Mouse (Mus musculus): ENCODE data around the gene Ins1. TPM values are rescaled to one million over a fixed set of nuclear protein-coding genes. Genes with fewer than 3 reads are reported as not detected.

Gene Ins1
- total RNA-seq (2014; fragmentation: Nextera tagmentation) = not detected in 2 replicates
- not detected in 2 replicates for total RNA-seq (2017)

- no peak for ATAC-seq (replicated peaks; ENCODE audit: low FRiP score, low TSS enrichment, poor library complexity, severe bottlenecking)
Measured at GRCm38 (mm10) chr19:52263997-52264396, at the start of gene Ins1. TSS of gene Ins1 (plus strand) at chr19:52264297.
